Mouse (Mus musculus) kidney, embryonic 14.5 days (tissue): ENCODE measurements around the gene Psmd9. TPM values are rescaled to one million over a fixed set of nuclear protein-coding genes. Genes with fewer than 3 reads are reported as not detected.

ENCODE experiments used
- ATAC-seq: fragments of 200-750 bp; cut with Nextera tagmentation; 2 replicates; pipeline ENCODE4 v1.8.0; 2017; ENCODE audit warnings: moderate number of reproducible peaks, mild to moderate bottlenecking, moderate TSS enrichment, moderate library complexity; ENCODE audit not compliant: low FRiP score, low TSS enrichment
- H3K27ac ChIP-seq: fragments of 300-500 bp; sonication (generic); 2 replicates; pipeline ENCODE4 v1.5.1; 2014; ENCODE audit warnings: low read depth, mild to moderate bottlenecking, low read length, moderate library complexity, mixed read lengths
- H3K27me3 ChIP-seq: fragments of 300-500 bp; sonication (generic); 2 replicates; pipeline ENCODE4 v1.6.1; 2014; ENCODE audit warnings: mild to moderate bottlenecking, low read length; ENCODE audit not compliant: control insufficient read depth, insufficient read depth
- H3K36me3 ChIP-seq: fragments of 300-500 bp; sonication (generic); 2 replicates; pipeline ENCODE4 v1.6.1; 2014; ENCODE audit warnings: low read length, mixed read lengths; ENCODE audit not compliant: control insufficient read depth, insufficient read depth
- H3K4me1 ChIP-seq: fragments of 300-500 bp; sonication (generic); 2 replicates; pipeline ENCODE4 v1.6.1; 2014; ENCODE audit warnings: low read length, mixed read lengths; ENCODE audit not compliant: control insufficient read depth, insufficient read depth
- H3K4me2 ChIP-seq: fragments of 300-500 bp; sonication (generic); replicated peaks from 2 replicates; pipeline ENCODE4 v1.6.1; 2014; ENCODE audit warnings: low read depth, mild to moderate bottlenecking, low read length
- H3K4me3 ChIP-seq: fragments of 300-500 bp; sonication (generic); 2 replicates; pipeline ENCODE4 v1.5.1; 2014; ENCODE audit warnings: mild to moderate bottlenecking, low read length
- H3K9ac ChIP-seq: fragments of 300-500 bp; sonication (generic); 2 replicates; pipeline ENCODE4 v1.6.1; 2014; ENCODE audit warnings: low read depth, mild to moderate bottlenecking, low read length, moderate library complexity
- H3K9me3 ChIP-seq: fragments of 300-500 bp; sonication (generic); 2 replicates; pipeline ENCODE4 v1.6.1; 2016; ENCODE audit warnings: low read length; ENCODE audit not compliant: control insufficient read depth
- WGBS: fragments of 180-500 bp; shearing (Covaris S2); extraction: QIAGEN DNeasy Blood & Tissue Kit; methylation state at CpG from one replicate; pipeline ENCODE4 v1.1.7; 2014; 5-methylcytosine and 5-hydroxymethylcytosine counted together
- polyA plus RNA-seq: library from polyadenylated mRNA; unstranded; fragments of >200 nt; fragmentation: Nextera tagmentation; extraction: Ambion mirVana; gene quantifications from 2 replicates; pipeline ENCODE4 v1.2.1, GENCODE M21; 2014

Psmd9 gene
- polyA plus RNA-seq, 1 experiment from 2014 or later = 73.9 TPM

GRCm38 (mm10) chr5:123281336-123282136 is 112.3 kb downstream of the Psmd9 start:
- Histone ChIP-seq H3K27me3 (no peaks in the 10 kb centered on the region), H3K4me2 (no peak overlapping the region), H3K36me3 (no peaks in the 10 kb centered on the region), H3K9me3 (no peaks in the 10 kb centered on the region), H3K4me1 (no peaks in the 10 kb centered on the region), H3K27ac (no peak overlapping the region), H3K4me3 (no peak overlapping the region), H3K9ac (no peak overlapping the region)
- 78% methylated on average over 9 of the region's 9 CpGs for WGBS
- no peak for ATAC-seq

- peaks cover 4% of the 10 kb centered on the region; the same call in 1 of the 2 replicates for H3K9me3 ChIP-seq
- H3K4me3 ChIP-seq = no peak overlapping the region
- H3K27me3 ChIP-seq = no peaks in the 10 kb centered on the region
- H3K9ac ChIP-seq = no peak overlapping the region
- no peaks in the 10 kb centered on the region for H3K36me3 ChIP-seq
- WGBS = 44% methylated on average over 8 of the region's 8 CpGs
- H3K27ac ChIP-seq = no peak overlapping the region
- no peak overlapping the region for H3K4me2 ChIP-seq
- no peaks in the 10 kb centered on the region for H3K4me1 ChIP-seq
- no peak for ATAC-seq
These were observed 116.0 kb downstream of the Psmd9 start for GRCm38 (mm10) chr5:123285174-123285573.

GRCm38 (mm10) chr5:123288079-123288478 is 118.9 kb downstream of the Psmd9 start:
- H3K9me3 ChIP-seq = peaks cover 4% of the 10 kb centered on the region; the same call in 1 of the 2 replicates
- H3K27me3 ChIP-seq = no peaks in the 10 kb centered on the region
- 84% methylated on average over 5 of the region's 5 CpGs for WGBS
- no peak overlapping the region for H3K4me3 ChIP-seq
- no peak for ATAC-seq
- H3K4me2 ChIP-seq = no peak overlapping the region
- H3K9ac ChIP-seq = no peak overlapping the region
- H3K4me1 ChIP-seq = no peaks in the 10 kb centered on the region
- no peaks in the 10 kb centered on the region for H3K36me3 ChIP-seq
- no peak overlapping the region for H3K27ac ChIP-seq

GRCm38 (mm10) chr5:123294653-123295052 is 125.4 kb downstream of the Psmd9 start:
- no peaks in the 10 kb centered on the region for H3K9me3 ChIP-seq
- no peak for ATAC-seq
- no peak overlapping the region for H3K4me2 ChIP-seq
- no peak overlapping the region for H3K27ac ChIP-seq
- peaks cover under 1% of the 10 kb centered on the region; the same call in 1 of the 2 replicates for H3K4me1 ChIP-seq
- 77% methylated on average over 9 of the region's 9 CpGs for WGBS
- H3K4me3 ChIP-seq = no peak overlapping the region
- no peaks in the 10 kb centered on the region for H3K36me3 ChIP-seq
- no peaks in the 10 kb centered on the region for H3K27me3 ChIP-seq
- H3K9ac ChIP-seq = no peak overlapping the region

- H3K4me2 ChIP-seq = no peak overlapping the region
- ATAC-seq = no peak
- no peak overlapping the region for H3K27ac ChIP-seq
- H3K27me3 ChIP-seq = no peaks in the 10 kb centered on the region
- no peak overlapping the region for H3K9ac ChIP-seq
- no peaks in the 10 kb centered on the region for H3K9me3 ChIP-seq
- 71% methylated on average over 12 of the region's 12 CpGs for WGBS
- no peaks in the 10 kb centered on the region for H3K36me3 ChIP-seq
- H3K4me1 ChIP-seq = peaks cover 10% of the 10 kb centered on the region
- H3K4me3 ChIP-seq = no peak overlapping the region
These were observed 127.1 kb downstream of the Psmd9 start for GRCm38 (mm10) chr5:123296224-123296806.

- no peak overlapping the region for H3K9ac ChIP-seq
- H3K27ac ChIP-seq = no peak overlapping the region
- WGBS = 62% methylated on average over 23 of the region's 23 CpGs
- no peak overlapping the region for H3K4me2 ChIP-seq
- peaks cover 12% of the 10 kb centered on the region for H3K4me1 ChIP-seq
- H3K27me3 ChIP-seq = no peaks in the 10 kb centered on the region
- ATAC-seq = no peak
- no peak overlapping the region for H3K4me3 ChIP-seq
- H3K9me3 ChIP-seq = no peaks in the 10 kb centered on the region
- no peaks in the 10 kb centered on the region for H3K36me3 ChIP-seq
These were observed 128.0 kb downstream of the Psmd9 start for GRCm38 (mm10) chr5:123296972-123297754.

- WGBS = 74% methylated on average over 7 of the region's 7 CpGs
- H3K36me3 ChIP-seq = no peaks in the 10 kb centered on the region
- ATAC-seq = no peak
These were observed 128.6 kb downstream of the Psmd9 start for GRCm38 (mm10) chr5:123297830-123298229.

GRCm38 (mm10) chr5:123298526-123298925 is 129.3 kb downstream of the Psmd9 start:
- no peaks in the 10 kb centered on the region for H3K27me3 ChIP-seq
- no peaks in the 10 kb centered on the region for H3K36me3 ChIP-seq
- no peak overlapping the region for H3K4me3 ChIP-seq
- H3K9ac ChIP-seq = no peak overlapping the region; the same call in 1 of the 2 replicates
- WGBS = 93% methylated on average over 6 of the region's 6 CpGs
- peaks cover 17% of the 10 kb centered on the region for H3K4me1 ChIP-seq
- no peak overlapping the region for H3K27ac ChIP-seq
- ATAC-seq = no peak
- no peaks in the 10 kb centered on the region for H3K9me3 ChIP-seq
- H3K4me2 ChIP-seq = no peak overlapping the region

More at GRCm38 (mm10) chr5:123297830-123298229, 128.6 kb downstream of the Psmd9 start:
- Histone ChIP-seq H3K4me2 (no peak overlapping the region), H3K27ac (no peak overlapping the region), H3K9me3 (no peaks in the 10 kb centered on the region), H3K27me3 (no peaks in the 10 kb centered on the region), H3K4me3 (no peak overlapping the region), H3K4me1 (peaks cover 17% of the 10 kb centered on the region), H3K9ac (no peak overlapping the region)
